Mouse (Mus musculus) embryonic facial prominence, embryonic 11.5 days (tissue): ENCODE results near the gene Pgm5. TPM values are rescaled to one million over a fixed set of nuclear protein-coding genes. Genes with fewer than 3 reads are reported as not detected.

ENCODE experiments used
- ATAC-seq: fragments of 200-750 bp; cut with Nextera tagmentation; replicated peaks from 2 replicates; pipeline ENCODE4 v1.8.0; 2017; ENCODE audit warnings: low read depth; ENCODE audit not compliant: insufficient number of reproducible peaks, low FRiP score, low TSS enrichment
- DNase-seq: peaks from one replicate; pipeline ENCODE4 v3.0.0-alpha.2; 2015; ENCODE audit warnings: low spot score
- H3K27ac ChIP-seq: fragments of 300-500 bp; sonication (generic); replicated peaks from 2 replicates; pipeline ENCODE4 v1.5.1; 2014; ENCODE audit warnings: mild to moderate bottlenecking, low read depth, low read length, control low read depth
- H3K27me3 ChIP-seq: fragments of 300-500 bp; sonication (generic); 2 replicates; pipeline ENCODE4 v1.6.1; 2014; ENCODE audit warnings: mild to moderate bottlenecking, low read length, moderate library complexity, mixed read lengths; ENCODE audit not compliant: control insufficient read depth, insufficient read depth
- H3K36me3 ChIP-seq: fragments of 300-500 bp; sonication (generic); replicated peaks from 2 replicates; pipeline ENCODE4 v1.6.1; 2014; ENCODE audit warnings: low read depth, mild to moderate bottlenecking, low read length, moderate library complexity, mixed read lengths; ENCODE audit not compliant: control insufficient read depth, insufficient read depth
- H3K4me1 ChIP-seq: fragments of 300-500 bp; sonication (generic); 2 replicates; pipeline ENCODE4 v1.6.1; 2014; ENCODE audit warnings: low read length, mixed read lengths; ENCODE audit not compliant: control insufficient read depth, insufficient read depth
- H3K4me2 ChIP-seq: fragments of 300-500 bp; sonication (generic); 2 replicates; pipeline ENCODE4 v1.6.1; 2014; ENCODE audit warnings: low read depth, mild to moderate bottlenecking, control low read depth, low read length, moderate library complexity
- H3K4me3 ChIP-seq: fragments of 300-500 bp; sonication (generic); 2 replicates; pipeline ENCODE4 v1.5.1; 2014; ENCODE audit warnings: low read depth, low read length, control low read depth
- H3K9ac ChIP-seq: fragments of 300-500 bp; sonication (generic); replicated peaks from 2 replicates; pipeline ENCODE4 v1.6.1; 2014; ENCODE audit warnings: mild to moderate bottlenecking, control low read depth, low read length
- H3K9me3 ChIP-seq: fragments of 300-500 bp; sonication (generic); replicated peaks from 2 replicates; pipeline ENCODE4 v1.6.1; 2016; ENCODE audit warnings: mild to moderate bottlenecking, low read length, inconsistent platforms, mixed read lengths; ENCODE audit not compliant: control insufficient read depth
- WGBS: fragments of 180-500 bp; shearing (Covaris S2); extraction: QIAGEN DNeasy Blood & Tissue Kit; methylation state at CpG from one replicate; pipeline ENCODE4 v1.1.7; 2014; 5-methylcytosine and 5-hydroxymethylcytosine counted together
- polyA plus RNA-seq: library from polyadenylated mRNA; unstranded; fragments of >200 nt; fragmentation: Nextera tagmentation; extraction: Ambion mirVana; gene quantifications from 2 replicates; pipeline ENCODE4 v1.2.1, GENCODE M21; 2014

The Pgm5 gene
- polyA plus RNA-seq, 1 experiment from 2014 or later, result 1.3 TPM

- H3K27ac ChIP-seq, result no peak overlapping the region
- no peaks in the 10 kb centered on the region for H3K9me3 ChIP-seq
- peaks cover 2% of the 10 kb centered on the region; the same call in 1 of the 2 replicates for H3K4me1 ChIP-seq
- DNase-seq (no peak), ATAC-seq (no peak)
- no peak overlapping the region for H3K9ac ChIP-seq
- 78% methylated on average over 2 of the region's 2 CpGs for WGBS
- H3K27me3 ChIP-seq, result no peaks in the 10 kb centered on the region
- H3K4me2 ChIP-seq, result no peak overlapping the region
- no peak overlapping the region for H3K4me3 ChIP-seq
- no peaks in the 10 kb centered on the region for H3K36me3 ChIP-seq
Measured at GRCm38 (mm10) chr19:24848844-24849243, 12.8 kb downstream of the Pgm5 start.

- H3K9me3 ChIP-seq, result no peaks in the 10 kb centered on the region
- no peaks in the 10 kb centered on the region for H3K27me3 ChIP-seq
- no peaks in the 10 kb centered on the region for H3K36me3 ChIP-seq
- 45% methylated on average over 7 of the region's 7 CpGs for WGBS
- no peak overlapping the region for H3K4me3 ChIP-seq
- H3K27ac ChIP-seq, result no peak overlapping the region
- H3K9ac ChIP-seq, result no peak overlapping the region
- H3K4me1 ChIP-seq, result peaks cover 2% of the 10 kb centered on the region; the same call in 1 of the 2 replicates
- no peak for DNase-seq
- ATAC-seq, result no peak
- H3K4me2 ChIP-seq, result no peak overlapping the region
Measured at GRCm38 (mm10) chr19:24848345-24848744, 13.3 kb downstream of the Pgm5 start.

- H3K9me3 ChIP-seq, result no peaks in the 10 kb centered on the region
- 21% methylated on average over 7 of the region's 7 CpGs for WGBS
- H3K27ac ChIP-seq, result peak overlapping the region; percentile 44
- peaks cover 2% of the 10 kb centered on the region; the same call in 1 of the 2 replicates for H3K4me1 ChIP-seq
- no peaks in the 10 kb centered on the region for H3K36me3 ChIP-seq
- no peak overlapping the region for H3K9ac ChIP-seq
- ATAC-seq (0 out of 2 replicates have a peak, but pooled peaks have one; percentile 39), DNase-seq (peak; percentile 64)
- H3K27me3 ChIP-seq, result no peaks in the 10 kb centered on the region
- no peak overlapping the region for H3K4me2 ChIP-seq
- H3K4me3 ChIP-seq, result no peak overlapping the region
Measured at GRCm38 (mm10) chr19:24845007-24845546, 16.6 kb downstream of the Pgm5 start.

GRCm38 (mm10) chr19:24842080-24842479 is 19.6 kb downstream of the Pgm5 start:
- H3K4me1 ChIP-seq, result no peaks in the 10 kb centered on the region
- no peak overlapping the region for H3K4me2 ChIP-seq
- H3K27me3 ChIP-seq, result no peaks in the 10 kb centered on the region
- ATAC-seq (no peak), DNase-seq (no peak)
- H3K9me3 ChIP-seq, result no peaks in the 10 kb centered on the region
- H3K36me3 ChIP-seq, result no peaks in the 10 kb centered on the region
- H3K27ac ChIP-seq, result no peak overlapping the region
- WGBS, result 88% methylated on average over 3 of the region's 3 CpGs
- no peak overlapping the region for H3K4me3 ChIP-seq
- H3K9ac ChIP-seq, result no peak overlapping the region

- H3K9me3 ChIP-seq, result no peaks in the 10 kb centered on the region
- no peaks in the 10 kb centered on the region for H3K36me3 ChIP-seq
- WGBS, result 83% methylated on average over 4 of the region's 4 CpGs
- DNase-seq, result no peak
- H3K27ac ChIP-seq, result no peak overlapping the region
- H3K4me2 ChIP-seq, result no peak overlapping the region
- no peaks in the 10 kb centered on the region for H3K27me3 ChIP-seq
- H3K9ac ChIP-seq, result no peak overlapping the region
- H3K4me3 ChIP-seq, result no peak overlapping the region
- no peak for ATAC-seq
- H3K4me1 ChIP-seq, result no peaks in the 10 kb centered on the region
Measured at GRCm38 (mm10) chr19:24824517-24824916, 37.1 kb downstream of the Pgm5 start.

GRCm38 (mm10) chr19:24815661-24816221 is 45.9 kb downstream of the Pgm5 start:
- WGBS, result 78% methylated on average over 12 of the region's 12 CpGs
- no peak overlapping the region for H3K4me3 ChIP-seq
- no peaks in the 10 kb centered on the region for H3K36me3 ChIP-seq
- no peaks in the 10 kb centered on the region for H3K27me3 ChIP-seq
- no peak overlapping the region for H3K4me2 ChIP-seq
- no peak for DNase-seq
- no peak for ATAC-seq
- H3K27ac ChIP-seq, result no peak overlapping the region
- no peak overlapping the region for H3K9ac ChIP-seq
- peaks cover 6% of the 10 kb centered on the region for H3K4me1 ChIP-seq
- H3K9me3 ChIP-seq, result no peaks in the 10 kb centered on the region

GRCm38 (mm10) chr19:24812861-24813293 is 48.8 kb downstream of the Pgm5 start:
- Histone ChIP-seq H3K27me3 (no peaks in the 10 kb centered on the region), H3K27ac (no peak overlapping the region), H3K9ac (no peak overlapping the region), H3K36me3 (no peaks in the 10 kb centered on the region), H3K9me3 (no peaks in the 10 kb centered on the region), H3K4me1 (peaks cover 6% of the 10 kb centered on the region), H3K4me3 (no peak overlapping the region), H3K4me2 (no peak overlapping the region)
- peak; percentile 37 for DNase-seq
- 34% methylated on average over 8 of the region's 8 CpGs for WGBS
- peak; percentile 44; the same call in 1 of the 2 replicates for ATAC-seq

- no peak for DNase-seq
- H3K4me1 ChIP-seq, result peaks cover 6% of the 10 kb centered on the region
- H3K27me3 ChIP-seq, result no peaks in the 10 kb centered on the region
- H3K4me2 ChIP-seq, result no peak overlapping the region
- 49% methylated on average over 7 of the region's 7 CpGs for WGBS
- no peak overlapping the region for H3K9ac ChIP-seq
- ATAC-seq, result no peak
- 0 out of 2 replicates have a peak overlapping the region, but pooled peaks have one; percentile 41 for H3K27ac ChIP-seq
- no peaks in the 10 kb centered on the region for H3K9me3 ChIP-seq
- H3K4me3 ChIP-seq, result no peak overlapping the region
- H3K36me3 ChIP-seq, result no peaks in the 10 kb centered on the region
Measured at GRCm38 (mm10) chr19:24812106-24812810, 49.4 kb downstream of the Pgm5 start.
